Mouse (Mus musculus): Measurements from ENCODE around the gene Bms1. TPM values are rescaled to one million over a fixed set of nuclear protein-coding genes. Genes with fewer than 3 reads are reported as not detected.

Bms1 gene
- polyA plus RNA-seq (2012; rRNA removed) = 7.0 and 7.7 TPM in 2 replicates

DNA sequence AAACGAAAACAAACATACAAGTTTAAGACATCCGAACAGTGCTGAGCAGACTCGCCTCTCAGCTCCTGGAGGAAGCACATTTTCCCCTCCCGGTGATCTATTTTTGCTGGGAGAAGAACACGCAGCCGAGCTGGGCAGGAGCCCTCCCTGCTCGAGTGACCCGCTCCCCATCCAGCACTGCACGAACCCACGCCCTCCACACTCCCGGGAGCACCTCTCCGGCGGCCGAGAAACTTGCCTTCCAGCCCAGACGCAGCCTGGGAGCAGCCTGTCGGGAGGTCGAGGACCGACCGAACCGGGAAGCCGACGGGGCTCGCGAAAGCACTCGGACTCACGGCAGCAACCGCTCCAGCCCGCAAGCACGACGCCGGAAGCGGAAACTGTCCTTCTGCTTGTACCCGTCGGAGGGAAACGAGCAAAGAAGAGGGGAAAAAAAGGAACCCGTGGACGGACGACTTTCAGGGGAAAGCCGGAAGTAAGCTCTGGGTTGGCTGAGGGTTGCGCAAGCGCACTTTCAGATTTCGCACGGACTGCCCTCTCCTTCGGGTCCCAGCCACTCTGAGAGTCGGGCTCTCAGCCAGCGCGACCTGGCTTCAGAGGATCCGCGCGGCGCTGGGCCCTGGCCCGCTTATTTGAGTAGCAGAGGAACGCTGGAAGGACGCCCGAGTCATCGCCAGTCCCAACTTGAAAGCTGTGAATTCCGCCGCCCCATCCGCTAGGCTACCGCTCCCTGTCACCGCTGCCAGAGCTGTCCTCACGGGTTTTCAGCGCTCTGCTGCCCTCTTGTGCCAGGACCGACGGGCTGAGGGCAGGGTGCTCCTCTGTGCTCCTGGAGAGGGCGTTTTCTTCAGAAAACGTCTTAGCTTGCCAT lies at the start of gene Bms1:
TSS of gene Bms1 (minus strand) at position 425 of the 871 bp plus-strand sequence.
- H3K27me3 ChIP-seq (ENCODE audit: control insufficient read depth, insufficient read depth, low read length) = no peaks in the 10 kb centered on the region
- no peak within 1 kb of the TSS for H3K27ac ChIP-seq (ENCODE audit: control insufficient read depth, insufficient read depth, low read length)
- peak; percentile 91 for DNase-seq
- H3K4me1 ChIP-seq (replicated peaks; ENCODE audit: control insufficient read depth, insufficient read depth, low read length) = peaks cover 6% of the 10 kb centered on the region
- H3K4me3 ChIP-seq (ENCODE audit: control insufficient read depth, insufficient read depth, low read length) = peak within 1 kb of the TSS; percentile 93
- 0 out of 2 replicates have a peak, but pooled peaks cover 9% of the 10 kb centered on the region for H3K36me3 ChIP-seq (ENCODE audit: control insufficient read depth, insufficient read depth, low read length)
- TF ChIP-seq POLR2A (IDR thresholded peaks at IDR 0.05; ENCODE audit: control insufficient read depth, extremely low read depth, insufficient read depth, low read length, poor library complexity) (peak; percentile 76), CTCF (IDR thresholded peaks at IDR 0.05; ENCODE audit: borderline replicate concordance, control insufficient read depth, extremely low read depth, insufficient read depth, low read length, poor library complexity) (peak; percentile 88)
- WGBS = under 1% methylated on average over 67 of the region's 67 CpGs

GRCm38 (mm10) chr6:118462069-118462705 lies 42.9 kb upstream of the Bms1 start:
- no peak for DNase-seq
- Histone ChIP-seq H3K27ac (ENCODE audit: control insufficient read depth, insufficient read depth, low read length) (no peak overlapping the region), H3K4me3 (ENCODE audit: control insufficient read depth, insufficient read depth, low read length) (no peak overlapping the region), H3K4me1 (replicated peaks; ENCODE audit: control insufficient read depth, insufficient read depth, low read length) (no peaks in the 10 kb centered on the region), H3K36me3 (ENCODE audit: control insufficient read depth, insufficient read depth, low read length) (no peaks in the 10 kb centered on the region), H3K27me3 (ENCODE audit: control insufficient read depth, insufficient read depth, low read length) (no peaks in the 10 kb centered on the region)
- TF ChIP-seq CTCF (IDR thresholded peaks at IDR 0.05; ENCODE audit: borderline replicate concordance, control insufficient read depth, extremely low read depth, insufficient read depth, low read length, poor library complexity) = no peak
- no peak for TF ChIP-seq POLR2A (IDR thresholded peaks at IDR 0.05; ENCODE audit: control insufficient read depth, extremely low read depth, insufficient read depth, low read length, poor library complexity)
- WGBS = 85% methylated on average over 15 of the region's 15 CpGs

DNA sequence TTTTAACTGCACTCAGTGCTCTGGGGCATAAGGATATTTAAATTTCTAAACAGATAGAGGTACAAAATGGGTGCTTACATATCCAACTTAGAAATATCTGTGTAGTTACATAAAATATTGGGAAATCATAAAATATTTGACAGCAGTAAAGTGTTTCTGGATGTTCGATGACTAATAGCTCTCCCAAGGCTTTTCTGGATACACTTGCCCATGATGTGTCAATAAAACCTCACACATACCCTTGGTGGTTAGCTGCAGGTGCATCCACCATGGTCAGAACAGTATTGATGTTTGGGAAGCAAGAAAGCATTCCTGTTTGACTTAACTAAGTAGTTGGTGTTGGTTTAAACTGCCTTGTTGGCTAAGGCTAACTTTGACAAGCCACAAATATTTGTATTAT lies 38.5 kb upstream of the Bms1 start:
- DNase-seq = no peak
- peaks cover 3% of the 10 kb centered on the region for H3K4me1 ChIP-seq (replicated peaks; ENCODE audit: control insufficient read depth, insufficient read depth, low read length)
- no peak overlapping the region for H3K27ac ChIP-seq (ENCODE audit: control insufficient read depth, insufficient read depth, low read length)
- TF ChIP-seq CTCF (IDR thresholded peaks at IDR 0.05; ENCODE audit: borderline replicate concordance, control insufficient read depth, extremely low read depth, insufficient read depth, low read length, poor library complexity) = no peak
- TF ChIP-seq POLR2A (IDR thresholded peaks at IDR 0.05; ENCODE audit: control insufficient read depth, extremely low read depth, insufficient read depth, low read length, poor library complexity) = no peak
- H3K27me3 ChIP-seq (ENCODE audit: control insufficient read depth, insufficient read depth, low read length) = no peaks in the 10 kb centered on the region
- no peak overlapping the region for H3K4me3 ChIP-seq (ENCODE audit: control insufficient read depth, insufficient read depth, low read length)
- H3K36me3 ChIP-seq (ENCODE audit: control insufficient read depth, insufficient read depth, low read length) = no peaks in the 10 kb centered on the region
- 98% methylated on average over 1 of the region's 1 CpGs for WGBS

DNA sequence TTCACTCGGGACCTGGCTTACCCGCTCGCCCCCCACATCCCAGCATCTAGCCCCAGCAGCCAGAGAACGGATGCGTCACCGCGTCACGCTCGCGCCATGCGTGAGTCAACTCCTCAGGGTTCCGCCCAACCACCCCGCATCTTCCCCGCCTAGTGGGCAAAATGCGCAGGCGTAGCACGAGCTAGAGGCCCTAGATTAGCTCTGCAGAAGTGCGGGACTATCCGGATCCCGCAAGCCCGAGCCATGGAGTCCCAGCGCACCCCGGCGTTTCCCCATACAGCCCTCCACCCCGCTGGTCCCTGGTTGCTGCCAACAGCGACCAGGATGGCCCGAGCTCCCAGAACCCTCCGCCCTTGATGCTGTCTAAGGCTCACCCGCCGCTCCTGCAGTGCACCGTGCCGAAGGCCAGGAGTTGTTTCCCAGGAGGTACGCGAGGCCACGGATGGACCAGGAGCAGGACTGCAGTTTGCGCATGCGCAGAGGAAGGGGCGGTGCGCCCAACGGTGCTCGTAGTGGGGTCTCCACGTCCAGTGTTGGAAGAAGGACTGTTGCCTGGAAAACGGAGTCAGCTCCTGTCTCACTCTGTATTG lies 35.9 kb upstream of the Bms1 start, which contains the start of gene Zfp248:
TSS of gene Zfp248 (minus strand) at position 487 of the 590 bp plus-strand sequence.
- under 1% methylated on average over 43 of the region's 43 CpGs for whole genome bisulfite sequencing
- peaks cover 3% of the 10 kb centered on the region for H3K4me1 ChIP-seq (replicated peaks; ENCODE audit: control insufficient read depth, insufficient read depth, low read length)
- no peak within 1 kb of the TSS for H3K27ac ChIP-seq (ENCODE audit: control insufficient read depth, insufficient read depth, low read length)
- TF ChIP-seq CTCF (IDR thresholded peaks at IDR 0.05; ENCODE audit: borderline replicate concordance, control insufficient read depth, extremely low read depth, insufficient read depth, low read length, poor library complexity) (peak; percentile 58; the same call in 1 of the 2 replicates), POLR2A (IDR thresholded peaks at IDR 0.05; ENCODE audit: control insufficient read depth, extremely low read depth, insufficient read depth, low read length, poor library complexity) (no peak)
- H3K36me3 ChIP-seq (ENCODE audit: control insufficient read depth, insufficient read depth, low read length) = no peaks in the 10 kb centered on the region
- H3K4me3 ChIP-seq (ENCODE audit: control insufficient read depth, insufficient read depth, low read length) = peak within 1 kb of the TSS; percentile 76
- no peaks in the 10 kb centered on the region for H3K27me3 ChIP-seq (ENCODE audit: control insufficient read depth, insufficient read depth, low read length)
- DNase-seq = peak; percentile 76

DNA sequence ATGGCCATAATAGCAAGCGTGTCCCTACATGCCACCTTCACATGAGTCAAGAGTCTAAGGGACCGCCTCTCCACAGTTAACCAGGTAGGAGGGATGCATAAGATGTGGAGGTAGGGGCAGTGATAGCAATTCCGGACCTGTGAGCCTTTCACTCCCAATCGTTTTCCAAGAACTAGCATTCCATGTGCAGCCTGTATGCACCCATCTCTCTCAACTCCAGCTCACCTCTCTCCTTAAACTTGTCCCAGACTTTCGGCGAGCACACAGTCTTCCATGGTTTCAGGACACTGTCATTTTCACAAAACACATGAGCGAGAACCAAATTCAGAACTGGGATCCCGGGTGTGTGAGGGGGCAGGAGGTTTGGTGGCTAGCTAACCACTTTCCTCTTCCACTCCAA lies 35.2 kb upstream of the Bms1 start:
- Histone ChIP-seq H3K4me3 (ENCODE audit: control insufficient read depth, insufficient read depth, low read length) (peak overlapping the region; percentile 76; the same call in 1 of the 2 replicates), H3K4me1 (replicated peaks; ENCODE audit: control insufficient read depth, insufficient read depth, low read length) (peaks cover 3% of the 10 kb centered on the region), H3K27ac (ENCODE audit: control insufficient read depth, insufficient read depth, low read length) (no peak overlapping the region), H3K36me3 (ENCODE audit: control insufficient read depth, insufficient read depth, low read length) (no peaks in the 10 kb centered on the region), H3K27me3 (ENCODE audit: control insufficient read depth, insufficient read depth, low read length) (no peaks in the 10 kb centered on the region)
- DNase-seq = no peak
- TF ChIP-seq CTCF (IDR thresholded peaks at IDR 0.05; ENCODE audit: borderline replicate concordance, control insufficient read depth, extremely low read depth, insufficient read depth, low read length, poor library complexity) (no peak), POLR2A (IDR thresholded peaks at IDR 0.05; ENCODE audit: control insufficient read depth, extremely low read depth, insufficient read depth, low read length, poor library complexity) (no peak)
- 67% methylated on average over 8 of the region's 8 CpGs for WGBS

DNA sequence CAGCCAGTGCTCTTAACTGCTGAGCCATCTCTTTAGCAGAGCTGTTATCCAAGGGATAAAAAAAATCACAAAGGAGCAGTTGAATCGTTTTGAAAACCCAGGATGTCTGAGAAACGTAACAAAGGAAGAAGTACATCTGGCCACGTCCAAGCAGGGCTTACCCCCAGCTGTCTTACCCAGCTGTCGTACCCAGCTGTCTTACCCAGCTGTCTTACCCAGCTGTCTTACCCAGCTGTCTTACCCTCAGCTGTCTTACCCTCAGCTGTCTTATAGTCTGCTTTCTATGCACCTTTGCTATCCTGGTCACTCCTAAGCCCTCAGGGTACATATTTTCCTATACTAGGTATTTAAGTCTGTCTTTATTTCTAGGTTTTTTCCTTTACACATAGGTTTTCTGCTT lies 12.2 kb upstream of the Bms1 start:
- Histone ChIP-seq H3K36me3 (ENCODE audit: control insufficient read depth, insufficient read depth, low read length) (no peaks in the 10 kb centered on the region), H3K27me3 (ENCODE audit: control insufficient read depth, insufficient read depth, low read length) (no peaks in the 10 kb centered on the region), H3K27ac (ENCODE audit: control insufficient read depth, insufficient read depth, low read length) (no peak overlapping the region), H3K4me3 (ENCODE audit: control insufficient read depth, insufficient read depth, low read length) (no peak overlapping the region), H3K4me1 (replicated peaks; ENCODE audit: control insufficient read depth, insufficient read depth, low read length) (no peaks in the 10 kb centered on the region)
- DNase-seq = no peak
- no peak for TF ChIP-seq CTCF (IDR thresholded peaks at IDR 0.05; ENCODE audit: borderline replicate concordance, control insufficient read depth, extremely low read depth, insufficient read depth, low read length, poor library complexity)
- 95% methylated on average over 4 of the region's 4 CpGs for WGBS

All from thymus, adult 2 months (tissue).